Mouse (Mus musculus): ENCODE results near the gene 1700011M02Rik. TPM values are rescaled to one million over a fixed set of nuclear protein-coding genes. Genes with fewer than 3 reads are reported as not detected.
"Not testable (repeated sequence)": the region's sequence is repeated elsewhere in the genome, so short reads cannot be mapped to it uniquely, and the experiment has no call there.

1700011M02Rik gene
- polyA plus RNA-seq, 1 experiment from 2014 or later = not detected

DNA sequence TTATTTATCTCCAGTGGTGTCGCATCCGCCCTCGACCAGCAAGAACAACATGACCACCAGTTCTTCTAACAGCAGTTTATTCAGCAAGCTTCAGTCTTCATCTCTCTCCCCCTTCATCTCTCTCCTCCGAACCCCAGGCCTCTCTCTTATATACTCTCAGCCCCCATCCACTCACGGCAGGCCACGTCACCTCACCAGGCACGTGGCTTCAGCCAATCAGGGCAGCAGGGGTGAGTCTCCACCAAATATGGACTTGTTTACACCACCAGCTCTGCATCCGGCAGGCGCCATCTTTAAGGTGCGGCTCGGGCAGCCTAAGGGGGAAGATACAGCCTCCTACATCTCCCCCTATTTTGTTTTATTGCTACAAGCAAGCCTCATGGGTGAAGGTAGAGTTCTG, 41.4 kb downstream of the 1700011M02Rik start:
- not testable (repeated sequence) for H3K9ac ChIP-seq (ENCODE audit: low read length); H3K27me3 ChIP-seq (ENCODE audit: control insufficient read depth, insufficient read depth, low read length); ATAC-seq (replicated peaks; ENCODE audit: extremely low read depth, insufficient read depth, low FRiP score); H3K4me2 ChIP-seq (ENCODE audit: low read depth, low read length); H3K36me3 ChIP-seq (ENCODE audit: control insufficient read depth, insufficient read depth); H3K4me1 ChIP-seq (ENCODE audit: control insufficient read depth, insufficient read depth, low read length); H3K9me3 ChIP-seq (replicated peaks; ENCODE audit: control insufficient read depth, low read length); H3K4me3 ChIP-seq (ENCODE audit: low read length); H3K27ac ChIP-seq (ENCODE audit: low read length)
- WGBS = 83% methylated on average over 11 of the region's 11 CpGs

- H3K9ac ChIP-seq (ENCODE audit: low read length) = no peak overlapping the region
These were observed 50.2 kb downstream of the 1700011M02Rik start for GRCm38 (mm10) chrX:102958917-102959316.

More at GRCm38 (mm10) chrX:102958917-102959316, 50.2 kb downstream of the 1700011M02Rik start:
- 33% methylated on average over 4 of the region's 4 CpGs for WGBS
- Histone ChIP-seq H3K4me1 (ENCODE audit: control insufficient read depth, insufficient read depth, low read length) (no peaks in the 10 kb centered on the region), H3K4me3 (ENCODE audit: low read length) (no peak overlapping the region), H3K27me3 (ENCODE audit: control insufficient read depth, insufficient read depth, low read length) (no peaks in the 10 kb centered on the region), H3K4me2 (ENCODE audit: low read depth, low read length) (no peak overlapping the region), H3K36me3 (ENCODE audit: control insufficient read depth, insufficient read depth) (no peaks in the 10 kb centered on the region), H3K27ac (ENCODE audit: low read length) (no peak overlapping the region), H3K9me3 (replicated peaks; ENCODE audit: control insufficient read depth, low read length) (no peaks in the 10 kb centered on the region)
- ATAC-seq (replicated peaks; ENCODE audit: extremely low read depth, insufficient read depth, low FRiP score) = no peak

Other genes with a start within 250 kb of the 1700011M02Rik start
- gene Gm3880, start 221.9 kb upstream of the 1700011M02Rik start, polyA plus RNA-seq (2015; fragmentation: Nextera tagmentation; extraction: Ambion mirVana) = not detected in 2 replicates
- not detected in 2 replicates for gene Gm9112, start 201.3 kb upstream of the 1700011M02Rik start, polyA plus RNA-seq (2015; fragmentation: Nextera tagmentation; extraction: Ambion mirVana)
- not detected in 2 replicates for gene Dmrtc1b, start 201.0 kb upstream of the 1700011M02Rik start, polyA plus RNA-seq (2015; fragmentation: Nextera tagmentation; extraction: Ambion mirVana)
- not detected in 2 replicates for gene Dmrtc1c1, start 105.9 kb upstream of the 1700011M02Rik start, polyA plus RNA-seq (2015; fragmentation: Nextera tagmentation; extraction: Ambion mirVana)
- not detected in 2 replicates for gene Dmrtc1c2, start 54.3 kb upstream of the 1700011M02Rik start, polyA plus RNA-seq (2015; fragmentation: Nextera tagmentation; extraction: Ambion mirVana)
- gene 1700031F05Rik, start 40.9 kb upstream of the 1700011M02Rik start, polyA plus RNA-seq (2015; fragmentation: Nextera tagmentation; extraction: Ambion mirVana) = not detected in 2 replicates
- gene Dmrtc1a, start 218 bp upstream of the 1700011M02Rik start, polyA plus RNA-seq (2015; fragmentation: Nextera tagmentation; extraction: Ambion mirVana) = 0.26 and 0.66 TPM in 2 replicates
- gene 1700018G05Rik, start 19.5 kb downstream of the 1700011M02Rik start, polyA plus RNA-seq (2015; fragmentation: Nextera tagmentation; extraction: Ambion mirVana) = not detected in 2 replicates

Measured in heart, embryonic 16.5 days (tissue).